Comparison of ENCODE assay signal across 12 mouse cellular contexts in the genomic region with DNA sequence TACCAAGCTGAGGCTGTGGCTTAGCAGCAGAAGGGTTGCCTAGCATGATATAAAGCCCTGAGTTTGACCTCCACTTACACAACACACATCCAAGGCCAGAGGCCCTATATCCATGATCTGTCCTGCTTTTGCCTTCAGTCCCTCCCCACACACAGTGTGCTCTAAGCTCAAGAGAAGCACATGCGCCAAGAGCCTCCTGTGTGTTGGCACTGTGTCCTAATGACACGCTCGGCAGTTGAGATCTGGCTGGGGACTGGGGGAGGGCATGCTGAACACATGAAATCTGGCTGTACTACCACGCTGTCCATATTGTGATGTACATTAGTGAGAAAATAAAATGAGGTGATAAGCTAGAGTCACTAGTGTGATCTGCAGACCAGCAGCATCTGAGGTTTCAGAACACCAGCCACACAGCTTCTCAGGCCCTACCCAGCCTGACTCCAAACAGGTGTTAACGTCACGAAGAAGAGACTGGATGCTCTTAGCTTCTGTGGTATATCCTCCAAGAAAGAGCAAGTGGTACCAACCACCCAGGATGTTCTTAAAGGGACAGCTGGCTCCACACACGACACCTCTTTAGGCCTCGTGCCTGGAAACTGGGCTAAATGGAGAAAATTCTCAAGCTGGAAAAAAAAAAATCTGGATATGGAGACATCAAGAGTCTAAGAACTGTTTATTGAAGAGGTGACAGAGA. TPM values are rescaled to one million over a fixed set of nuclear protein-coding genes. Genes with fewer than 3 reads are reported as not detected.
DNase-seq lines count a peak whose midpoint lies in the region; ATAC-seq and TF ChIP-seq lines count a peak whose summit lies in the region.
"Had no signal": no experiment of that assay in that cellular context is flagged by ENCODE, and none has a peak within 500 bp of the region (broad histone marks: within the 10 kb centered on the region; RNA-seq: fewer than 3 reads in every experiment).

No protein-coding gene starts in this region.

- no peak overlapping the region for H3K4me3 ChIP-seq in hindbrain, postnatal 0 days (ENCODE audit: low read length)
- no peak overlapping the region for H3K4me3 ChIP-seq in hindbrain, embryonic 10.5 days
- no peak overlapping the region for H3K4me3 ChIP-seq in left cerebral cortex, adult 2 months
- H3K4me3 ChIP-seq: embryonic facial prominence, embryonic 12.5 days; limb, embryonic 10.5 days had no signal

- H3K9me3 ChIP-seq in hindbrain, postnatal 0 days (ENCODE audit: low read length): no peaks in the 10 kb centered on the region
- no peaks in the 10 kb centered on the region for H3K9me3 ChIP-seq in hindbrain, embryonic 10.5 days
- H3K9me3 ChIP-seq: embryonic facial prominence, embryonic 12.5 days; limb, embryonic 10.5 days had no signal

- H3K36me3 ChIP-seq in hindbrain, postnatal 0 days (ENCODE audit: insufficient read depth, low read length): no peaks in the 10 kb centered on the region
- no peaks in the 10 kb centered on the region for H3K36me3 ChIP-seq in hindbrain, embryonic 10.5 days
- H3K36me3 ChIP-seq: embryonic facial prominence, embryonic 12.5 days; limb, embryonic 10.5 days had no signal

- DNase-seq in hindbrain, postnatal 0 days (ENCODE audit: low spot score): peak; percentile 69
- DNase-seq in hindbrain, embryonic 10.5 days (ENCODE audit: low spot score): no peak
- peak; percentile 78 for DNase-seq in adrenal gland, adult 8-10 months
- DNase-seq in brain, embryonic 14.5 days (ENCODE audit: low read depth): peak; percentile 59
- DNase-seq in heart, postnatal 4 days: peak; percentile 54
- DNase-seq in frontal cortex, postnatal 10 days (ENCODE audit: low spot score in 2 of 2): no peak
- DNase-seq in left cerebral cortex, adult 2 months (ENCODE audit: extremely low spot score in 1 of 2, low spot score in 2 of 2): no peak

- H3K9ac ChIP-seq in hindbrain, postnatal 0 days (replicated peaks; ENCODE audit: low read length): no peak overlapping the region
- H3K9ac ChIP-seq: embryonic facial prominence, embryonic 12.5 days had no signal

- no peak overlapping the region for H3K4me2 ChIP-seq in hindbrain, postnatal 0 days (ENCODE audit: low read depth, low read length)
- H3K4me2 ChIP-seq: embryonic facial prominence, embryonic 12.5 days had no signal

- 57% methylated on average over 8 of the region's 8 CpGs for WGBS in hindbrain, postnatal 0 days
- 88% methylated on average over 8 of the region's 8 CpGs for WGBS in hindbrain, embryonic 10.5 days

- H3K27ac ChIP-seq in hindbrain, postnatal 0 days: 0 out of 2 replicates have a peak overlapping the region, but pooled peaks have one; percentile 15
- no peak overlapping the region for H3K27ac ChIP-seq in hindbrain, embryonic 10.5 days
- H3K27ac ChIP-seq in left cerebral cortex, adult 2 months: no peak overlapping the region
- H3K27ac ChIP-seq: embryonic facial prominence, embryonic 12.5 days; kidney, postnatal 0 days; limb, embryonic 10.5 days had no signal

- peak; percentile 33; the same call in 1 of the 2 replicates for ATAC-seq in hindbrain, postnatal 0 days
- no peak for ATAC-seq in inflammation-experienced regulatory T-cells, adult 6 months

- peaks cover 8% of the 10 kb centered on the region for H3K4me1 ChIP-seq in hindbrain, postnatal 0 days (ENCODE audit: insufficient read depth, low read length)
- peaks cover 10% of the 10 kb centered on the region for H3K4me1 ChIP-seq in hindbrain, embryonic 10.5 days (replicated peaks)
- H3K4me1 ChIP-seq: embryonic facial prominence, embryonic 12.5 days had no signal

- no peak for TF ChIP-seq CTCF in hindbrain, postnatal 0 days (IDR thresholded peaks at IDR 0.05; ENCODE audit: low read depth)
- no peak for TF ChIP-seq CTCF in brain, embryonic 14.5 days (IDR thresholded peaks at IDR 0.05; ENCODE audit: borderline replicate concordance, extremely low read depth, insufficient read depth, insufficient read length)
- TF ChIP-seq CTCF in left cerebral cortex, adult 2 months (IDR thresholded peaks at IDR 0.05): no peak

- intact Hi-C loops in left cerebral cortex, adult 2 months (cut with DNase I): no loop called here

- no peak for TF ChIP-seq POLR2A in brain, embryonic 14.5 days (IDR thresholded peaks at IDR 0.05; ENCODE audit: borderline replicate concordance, extremely low read depth, insufficient read depth, insufficient read length, poor library complexity, severe bottlenecking)

- no peaks in the 10 kb centered on the region for H3K27me3 ChIP-seq in hindbrain, postnatal 0 days (ENCODE audit: insufficient read depth, low read length)
- no peaks in the 10 kb centered on the region for H3K27me3 ChIP-seq in hindbrain, embryonic 10.5 days (ENCODE audit: insufficient read depth, poor library complexity, severe bottlenecking)
- H3K27me3 ChIP-seq: embryonic facial prominence, embryonic 12.5 days had no signal

RNA-seq across cellular contexts. Expression of a gene that starts 3.6 kb away (rescaled TPM):
- 5.2 and 6.4 TPM in 2 replicates for total RNA-seq in hindbrain, postnatal 0 days (2014; rRNA removed)
- polyA plus RNA-seq in hindbrain, postnatal 0 days (2015; fragmentation: Nextera tagmentation; extraction: Ambion mirVana): 6.3 and 7.7 TPM in 2 replicates
- 0.37 and 0.43 TPM in 2 replicates for polyA plus RNA-seq in hindbrain, embryonic 10.5 days (2016; fragmentation: Nextera tagmentation; extraction: Ambion mirVana)
- 100 to 1,000 TPM in 3 of 4 experiments, 10 to 100 TPM in 1; 69.8 to 491 (median 335) TPM for total RNA-seq in adrenal gland, adult 8-10 months (2022)
- 1.8 and 2.1 TPM in 2 replicates for polyA plus RNA-seq in brain, embryonic 14.5 days (2012; rRNA removed)
- total RNA-seq in heart, postnatal 4 days (2021): 1 to 10 TPM; 4.3 to 6.4 TPM
- polyA plus RNA-seq in inflammation-experienced regulatory T-cells, adult 6 months (2017; shearing (Covaris generic)): under 1 TPM in 2 of 3 experiments, not detected in 1; 0.35 to 0.38 TPM
- total RNA-seq in left cerebral cortex, adult 2 months (2021): 10 to 100 TPM; 19.2 to 21.8 TPM
- total RNA-seq: megakaryocyte progenitor cell, adult 5-6 weeks had no signal

RNA-seq across cellular contexts. Expression of a gene that starts 21.3 kb away (rescaled TPM):
- 340 and 423 TPM in 2 replicates for total RNA-seq in hindbrain, postnatal 0 days (2014; rRNA removed)
- 697 and 742 TPM in 2 replicates for polyA plus RNA-seq in hindbrain, postnatal 0 days (2015; fragmentation: Nextera tagmentation; extraction: Ambion mirVana)
- 322 and 341 TPM in 2 replicates for polyA plus RNA-seq in hindbrain, embryonic 10.5 days (2016; fragmentation: Nextera tagmentation; extraction: Ambion mirVana)
- 100 to 1,000 TPM; 202 to 264 (median 251) TPM for total RNA-seq in adrenal gland, adult 8-10 months (2022)
- polyA plus RNA-seq in brain, embryonic 14.5 days (2012; rRNA removed): 236 and 348 TPM in 2 replicates
- 100 to 1,000 TPM; 507 TPM for total RNA-seq in heart, postnatal 4 days (2021)
- polyA plus RNA-seq in inflammation-experienced regulatory T-cells, adult 6 months (2017; shearing (Covaris generic)): 100 to 1,000 TPM; 178 to 215 (median 183) TPM
- total RNA-seq in left cerebral cortex, adult 2 months (2021): 100 to 1,000 TPM; 213 to 230 TPM

RNA-seq across cellular contexts. Expression of a gene that starts 30.0 kb away (rescaled TPM):
- 0.68 and 1.5 TPM in 2 replicates for total RNA-seq in hindbrain, postnatal 0 days (2014; rRNA removed)
- 2.6 and 3.1 TPM in 2 replicates for polyA plus RNA-seq in hindbrain, postnatal 0 days (2015; fragmentation: Nextera tagmentation; extraction: Ambion mirVana)
- polyA plus RNA-seq in hindbrain, embryonic 10.5 days (2016; fragmentation: Nextera tagmentation; extraction: Ambion mirVana): 0.20 and 0.37 TPM in 2 replicates
- total RNA-seq in adrenal gland, adult 8-10 months (2022): 1 to 10 TPM; 1.8 to 4.0 (median 3.0) TPM
- 1.3 and 1.6 TPM in 2 replicates for polyA plus RNA-seq in brain, embryonic 14.5 days (2012; rRNA removed)
- total RNA-seq in heart, postnatal 4 days (2021): under 1 TPM; 0.36 to 0.50 TPM
- 1 to 10 TPM in 1 of 3 experiments, under 1 TPM in 2; 0.30 to 1.3 (median 0.53) TPM for polyA plus RNA-seq in inflammation-experienced regulatory T-cells, adult 6 months (2017; shearing (Covaris generic))
- 1 to 10 TPM; 3.3 to 3.7 TPM for total RNA-seq in left cerebral cortex, adult 2 months (2021)

RNA-seq across cellular contexts. Expression of a gene that starts 49.7 kb away (rescaled TPM):
- 5.2 and 6.0 TPM in 2 replicates for total RNA-seq in hindbrain, postnatal 0 days (2014; rRNA removed)
- polyA plus RNA-seq in hindbrain, postnatal 0 days (2015; fragmentation: Nextera tagmentation; extraction: Ambion mirVana): 11.4 and 11.8 TPM in 2 replicates
- polyA plus RNA-seq in hindbrain, embryonic 10.5 days (2016; fragmentation: Nextera tagmentation; extraction: Ambion mirVana): 42.1 and 52.9 TPM in 2 replicates
- 10 to 100 TPM; 11.2 to 18.6 (median 15.8) TPM for total RNA-seq in adrenal gland, adult 8-10 months (2022)
- 19.7 and 28.8 TPM in 2 replicates for polyA plus RNA-seq in brain, embryonic 14.5 days (2012; rRNA removed)
- 10 to 100 TPM; 12.5 to 13.4 TPM for total RNA-seq in heart, postnatal 4 days (2021)
- polyA plus RNA-seq in inflammation-experienced regulatory T-cells, adult 6 months (2017; shearing (Covaris generic)): 10 to 100 TPM; 18.9 to 27.2 (median 22.7) TPM
- total RNA-seq in left cerebral cortex, adult 2 months (2021): 10 to 100 TPM in 1 of 2 experiments, 1 to 10 TPM in 1; 9.9 to 10.2 TPM

RNA-seq across cellular contexts. Expression of a gene that starts 59.7 kb away (rescaled TPM):
- total RNA-seq in hindbrain, postnatal 0 days (2014; rRNA removed): 28.3 and 39.5 TPM in 2 replicates
- polyA plus RNA-seq in hindbrain, postnatal 0 days (2015; fragmentation: Nextera tagmentation; extraction: Ambion mirVana): 29.3 and 30.2 TPM in 2 replicates
- polyA plus RNA-seq in hindbrain, embryonic 10.5 days (2016; fragmentation: Nextera tagmentation; extraction: Ambion mirVana): 61.0 and 63.7 TPM in 2 replicates
- 10 to 100 TPM; 55.3 to 82.3 (median 72.2) TPM for total RNA-seq in adrenal gland, adult 8-10 months (2022)
- polyA plus RNA-seq in brain, embryonic 14.5 days (2012; rRNA removed): 80.7 and 93.5 TPM in 2 replicates
- total RNA-seq in heart, postnatal 4 days (2021): 10 to 100 TPM; 46.4 to 48.9 TPM
- polyA plus RNA-seq in inflammation-experienced regulatory T-cells, adult 6 months (2017; shearing (Covaris generic)): 10 to 100 TPM; 36.7 to 53.5 (median 40.3) TPM
- total RNA-seq in left cerebral cortex, adult 2 months (2021): 10 to 100 TPM; 28.7 to 30.9 TPM

Comparison
In these comparisons a context has a peak if more than half of its experiments do, and no peak if none do; other contexts are left out.
1. DNase-seq: peak in hindbrain, postnatal 0 days (single experiment), adrenal gland, adult 8-10 months (single experiment), brain, embryonic 14.5 days (single experiment) and heart, postnatal 4 days (single experiment); none in hindbrain, embryonic 10.5 days (single experiment), frontal cortex, postnatal 10 days (0 of 2) and left cerebral cortex, adult 2 months (0 of 2).